Mouse (Mus musculus): ENCODE results near the gene 4933428G20Rik.

The 4933428G20Rik gene

GRCm38 (mm10) chr11:97505784-97506183 lies 5.6 kb upstream of the 4933428G20Rik start:
- DNase-seq (ENCODE audit: low read depth, low spot score): no peak

- DNase-seq (ENCODE audit: low read depth, low spot score): no peak
These were observed 2.7 kb upstream of the 4933428G20Rik start for GRCm38 (mm10) chr11:97502846-97503245.

- DNase-seq (ENCODE audit: low read depth, low spot score): peak; percentile 50
These were observed 2.2 kb upstream of the 4933428G20Rik start for GRCm38 (mm10) chr11:97502383-97502782.

GRCm38 (mm10) chr11:97500720-97501448 lies 744 bp upstream of the 4933428G20Rik start:
- no peak for DNase-seq (ENCODE audit: low read depth, low spot score)

- DNase-seq (ENCODE audit: low read depth, low spot score): no peak
These were observed 2.6 kb downstream of the 4933428G20Rik start for GRCm38 (mm10) chr11:97497543-97497942.

- DNase-seq (ENCODE audit: low read depth, low spot score): no peak
These were observed 7.3 kb downstream of the 4933428G20Rik start for GRCm38 (mm10) chr11:97492836-97493235.

- no peak for DNase-seq (ENCODE audit: low read depth, low spot score)
These were observed 8.5 kb downstream of the 4933428G20Rik start for GRCm38 (mm10) chr11:97491640-97492039.

GRCm38 (mm10) chr11:97489589-97490324 lies 10.4 kb downstream of the 4933428G20Rik start:
- DNase-seq (ENCODE audit: low read depth, low spot score): no peak

GRCm38 (mm10) chr11:97487656-97488055 lies 12.5 kb downstream of the 4933428G20Rik start:
- DNase-seq (ENCODE audit: low read depth, low spot score): no peak

GRCm38 (mm10) chr11:97485661-97486060 lies 14.5 kb downstream of the 4933428G20Rik start:
- no peak for DNase-seq (ENCODE audit: low read depth, low spot score)

- DNase-seq (ENCODE audit: low read depth, low spot score): no peak
These were observed 20.3 kb downstream of the 4933428G20Rik start for GRCm38 (mm10) chr11:97479824-97480223.

- no peak for DNase-seq (ENCODE audit: low read depth, low spot score)
These were observed 21.1 kb downstream of the 4933428G20Rik start for GRCm38 (mm10) chr11:97479085-97479484.

GRCm38 (mm10) chr11:97478345-97478744 lies 21.8 kb downstream of the 4933428G20Rik start:
- no peak for DNase-seq (ENCODE audit: low read depth, low spot score)

- no peak for DNase-seq (ENCODE audit: low read depth, low spot score)
These were observed 22.7 kb downstream of the 4933428G20Rik start for GRCm38 (mm10) chr11:97477431-97477830.

GRCm38 (mm10) chr11:97476334-97477095 lies 23.6 kb downstream of the 4933428G20Rik start:
- peak; percentile 49 for DNase-seq (ENCODE audit: low read depth, low spot score)

- no peak for DNase-seq (ENCODE audit: low read depth, low spot score)
These were observed 28.9 kb downstream of the 4933428G20Rik start for GRCm38 (mm10) chr11:97471276-97471675.

- DNase-seq (ENCODE audit: low read depth, low spot score): no peak
These were observed 30.3 kb downstream of the 4933428G20Rik start for GRCm38 (mm10) chr11:97469828-97470227.

- DNase-seq (ENCODE audit: low read depth, low spot score): peak; percentile 43
These were observed 31.4 kb downstream of the 4933428G20Rik start for GRCm38 (mm10) chr11:97468639-97469287.

- DNase-seq (ENCODE audit: low read depth, low spot score): no peak
These were observed 33.5 kb downstream of the 4933428G20Rik start for GRCm38 (mm10) chr11:97466444-97467160.

- DNase-seq (ENCODE audit: low read depth, low spot score): no peak
These were observed 34.2 kb downstream of the 4933428G20Rik start for GRCm38 (mm10) chr11:97465957-97466356.

- DNase-seq (ENCODE audit: low read depth, low spot score): no peak
These were observed 36.1 kb downstream of the 4933428G20Rik start for GRCm38 (mm10) chr11:97463991-97464390.

All from telencephalon, adult 2 months (tissue).